Mouse (Mus musculus) stomach, postnatal 0 days (tissue): ENCODE measurements around the gene Ddx18.

Experiments
- CTCF ChIP-seq: IDR thresholded peaks from 2 replicates; pipeline ENCODE4 v1.5.1; 2016; ENCODE audit warnings: antibody characterized with exemption, low read depth, mild to moderate bottlenecking, moderate library complexity
- EP300 ChIP-seq: optimal IDR thresholded peaks from 2 replicates; pipeline ENCODE3; 2016; ENCODE audit warnings: antibody characterized with exemption

DNA sequence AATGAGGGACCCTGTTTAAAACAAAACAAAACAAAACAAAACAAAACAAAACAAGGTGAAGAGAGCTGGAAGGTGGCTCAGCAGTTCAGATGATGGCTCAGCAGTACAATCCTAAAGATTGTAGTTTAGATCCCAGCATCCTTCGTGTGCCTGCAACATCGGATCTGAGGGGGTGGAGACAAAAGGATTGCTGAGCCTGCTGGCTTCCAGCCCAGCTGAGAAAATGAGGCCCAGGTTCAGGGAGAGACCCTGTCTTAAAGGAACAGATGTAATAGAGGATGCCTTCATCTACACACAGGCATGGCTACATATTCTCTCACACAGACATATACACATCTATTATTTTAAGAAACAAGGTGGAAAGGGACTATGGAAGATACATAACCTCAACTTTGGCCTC is 56.6 kb downstream of the Ddx18 start:
- TF ChIP-seq CTCF (no peak), EP300 (no peak)
